Mouse (Mus musculus) midbrain, embryonic 13.5 days (tissue): ENCODE measurements around the gene Atg7. TPM values are rescaled to one million over a fixed set of nuclear protein-coding genes. Genes with fewer than 3 reads are reported as not detected.

Source experiments
- ATAC-seq: fragments of 200-750 bp; cut with Nextera tagmentation; 2 replicates; pipeline ENCODE4 v1.8.0; 2017; ENCODE audit warnings: mild to moderate bottlenecking, moderate TSS enrichment, moderate library complexity
- H3K27ac ChIP-seq: fragments of 300-500 bp; sonication (generic); 2 replicates; pipeline ENCODE4 v1.5.1; 2015; ENCODE audit warnings: inconsistent platforms, mild to moderate bottlenecking, moderate library complexity
- H3K27me3 ChIP-seq: fragments of 300-500 bp; sonication (generic); 2 replicates; pipeline ENCODE4 v1.6.1; 2015; ENCODE audit warnings: mild to moderate bottlenecking, inconsistent platforms
- H3K36me3 ChIP-seq: fragments of 300-500 bp; sonication (generic); 2 replicates; pipeline ENCODE4 v1.6.1; 2015; ENCODE audit warnings: mild to moderate bottlenecking, inconsistent platforms
- H3K4me1 ChIP-seq: fragments of 300-500 bp; sonication (generic); replicated peaks from 2 replicates; pipeline ENCODE4 v1.6.1; 2015; ENCODE audit warnings: inconsistent platforms
- H3K4me2 ChIP-seq: fragments of 300-500 bp; sonication (generic); replicated peaks from 2 replicates; pipeline ENCODE4 v1.6.1; 2015; ENCODE audit warnings: moderate library complexity, mild to moderate bottlenecking, inconsistent platforms
- H3K4me3 ChIP-seq: fragments of 300-500 bp; sonication (generic); replicated peaks from 2 replicates; pipeline ENCODE4 v1.5.1; 2015; ENCODE audit warnings: mild to moderate bottlenecking, inconsistent platforms
- H3K9ac ChIP-seq: fragments of 300-500 bp; sonication (generic); replicated peaks from 2 replicates; pipeline ENCODE4 v1.6.1; 2015; ENCODE audit warnings: mild to moderate bottlenecking, inconsistent platforms
- H3K9me3 ChIP-seq: fragments of 300-500 bp; sonication (generic); 2 replicates; pipeline ENCODE4 v1.6.1; 2016; ENCODE audit warnings: mild to moderate bottlenecking, inconsistent platforms
- WGBS: fragments of 180-500 bp; shearing (Covaris S2); methylation state at CpG from one replicate; pipeline ENCODE4 v1.1.7; 2015; 5-methylcytosine and 5-hydroxymethylcytosine counted together
- polyA plus RNA-seq: library from polyadenylated mRNA; unstranded; fragments of >200 nt; fragmentation: Nextera tagmentation; extraction: Ambion mirVana; gene quantifications from 2 replicates; pipeline ENCODE4 v1.2.1, GENCODE M21; 2015

Atg7 gene
- polyA plus RNA-seq, 1 experiment from 2014 or later, result 19.1 TPM

DNA sequence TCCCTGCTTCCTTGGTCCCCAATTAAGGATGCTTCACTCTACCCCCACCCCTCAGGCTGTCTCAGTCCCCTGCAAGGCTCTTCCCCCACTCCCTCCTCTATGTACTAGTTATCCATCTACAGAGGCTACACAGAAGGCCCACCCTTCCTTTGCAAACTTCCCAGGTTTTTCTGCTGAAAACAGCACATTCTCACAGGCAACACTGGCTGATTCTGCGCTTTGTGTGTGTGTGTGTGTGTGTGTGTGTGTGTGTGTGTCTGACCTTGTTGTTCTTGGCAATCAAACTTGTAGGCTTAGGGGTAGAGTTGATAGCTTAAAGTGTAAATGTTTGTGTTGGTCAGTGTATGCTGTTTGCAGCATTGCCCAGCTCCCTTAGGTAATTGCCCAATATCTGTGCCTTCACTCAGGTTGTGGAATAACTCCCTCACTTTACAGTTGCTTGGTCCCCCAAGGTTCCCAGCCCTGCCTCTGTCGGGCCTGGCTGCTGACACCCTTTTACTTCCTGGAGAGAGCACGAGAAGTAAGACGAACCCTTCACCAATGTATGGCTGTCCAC, 191.0 kb downstream of the Atg7 start:
- no peaks in the 10 kb centered on the region for H3K27me3 ChIP-seq
- no peaks in the 10 kb centered on the region for H3K9me3 ChIP-seq
- H3K4me1 ChIP-seq, result peaks cover 9% of the 10 kb centered on the region
- WGBS, result 81% methylated on average over 4 of the region's 4 CpGs
- H3K9ac ChIP-seq, result no peak overlapping the region
- ATAC-seq, result no peak
- no peak overlapping the region for H3K27ac ChIP-seq
- H3K4me2 ChIP-seq, result no peak overlapping the region
- H3K4me3 ChIP-seq, result no peak overlapping the region
- no peaks in the 10 kb centered on the region for H3K36me3 ChIP-seq

DNA sequence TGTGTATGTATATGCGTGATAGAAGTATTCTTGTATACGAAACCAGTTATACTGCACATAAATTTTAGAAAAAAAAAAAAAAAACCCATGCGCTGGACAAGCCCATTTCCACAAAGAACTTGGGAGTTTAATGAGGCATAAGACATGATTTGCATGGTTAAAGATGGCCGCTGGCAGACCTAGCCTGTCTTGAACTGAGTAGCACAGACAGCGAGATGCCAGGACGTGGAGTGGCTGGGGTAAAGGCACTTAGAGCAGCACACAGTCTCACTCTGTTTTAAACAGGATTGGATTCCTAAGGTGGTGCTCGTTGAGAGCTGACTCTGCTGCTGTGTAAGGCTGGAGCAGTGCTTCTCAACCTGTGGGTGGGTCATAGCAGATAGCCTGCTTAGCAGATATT, 192.4 kb downstream of the Atg7 start:
- H3K9ac ChIP-seq, result no peak overlapping the region
- WGBS, result 89% methylated on average over 7 of the region's 7 CpGs
- H3K9me3 ChIP-seq, result no peaks in the 10 kb centered on the region
- no peaks in the 10 kb centered on the region for H3K36me3 ChIP-seq
- H3K27me3 ChIP-seq, result no peaks in the 10 kb centered on the region
- H3K4me2 ChIP-seq, result no peak overlapping the region
- H3K4me3 ChIP-seq, result no peak overlapping the region
- no peak overlapping the region for H3K27ac ChIP-seq
- no peak for ATAC-seq
- peaks cover 9% of the 10 kb centered on the region for H3K4me1 ChIP-seq

DNA sequence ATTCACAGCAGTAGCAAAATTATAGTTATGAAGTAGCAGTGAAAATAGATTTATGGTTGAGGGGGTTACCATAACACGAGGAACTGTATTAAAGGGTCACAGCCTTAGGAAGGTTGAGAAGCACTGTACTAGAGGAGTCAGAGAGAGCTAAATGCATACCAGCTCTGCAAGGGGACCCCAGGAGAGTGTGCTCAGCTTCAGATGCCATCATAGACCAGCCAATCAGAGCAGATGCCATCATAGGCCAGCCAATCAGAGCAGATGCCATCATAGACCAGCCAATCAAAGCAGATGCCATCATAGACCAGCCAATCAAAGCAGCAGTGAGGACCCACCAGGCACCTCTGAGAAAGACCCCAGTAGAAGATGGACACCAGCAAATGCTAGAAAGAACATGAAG, 192.9 kb downstream of the Atg7 start:
- 92% methylated on average over 1 of the region's 1 CpGs for WGBS
- no peaks in the 10 kb centered on the region for H3K27me3 ChIP-seq
- H3K9me3 ChIP-seq, result no peaks in the 10 kb centered on the region
- H3K4me2 ChIP-seq, result no peak overlapping the region
- no peak for ATAC-seq
- H3K27ac ChIP-seq, result no peak overlapping the region
- no peaks in the 10 kb centered on the region for H3K36me3 ChIP-seq
- H3K9ac ChIP-seq, result no peak overlapping the region
- H3K4me1 ChIP-seq, result peaks cover 9% of the 10 kb centered on the region
- no peak overlapping the region for H3K4me3 ChIP-seq

DNA sequence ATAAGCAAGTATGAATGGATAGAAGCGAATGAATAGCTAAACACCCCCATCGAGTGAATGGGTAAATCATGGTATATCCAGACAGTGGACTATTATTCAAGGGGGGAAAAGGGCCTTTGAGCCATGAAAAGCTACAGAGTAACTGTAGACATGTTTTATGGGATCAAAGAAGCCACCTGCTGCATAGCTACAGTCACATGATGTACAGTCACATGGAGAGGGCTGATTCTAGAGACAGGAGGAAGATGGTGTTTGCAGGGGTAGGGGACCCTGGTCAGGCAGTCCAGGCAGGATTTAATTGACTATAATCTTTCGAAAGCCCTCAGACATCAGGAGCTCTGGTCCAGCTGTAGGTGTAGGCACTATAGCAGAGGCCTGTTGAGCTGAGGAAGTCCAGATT, 193.5 kb downstream of the Atg7 start:
- no peak overlapping the region for H3K27ac ChIP-seq
- peaks cover 16% of the 10 kb centered on the region for H3K4me1 ChIP-seq
- 78% methylated on average over 3 of the region's 3 CpGs for WGBS
- H3K4me2 ChIP-seq, result no peak overlapping the region
- no peaks in the 10 kb centered on the region for H3K27me3 ChIP-seq
- no peak overlapping the region for H3K9ac ChIP-seq
- H3K36me3 ChIP-seq, result no peaks in the 10 kb centered on the region
- ATAC-seq, result no peak
- no peaks in the 10 kb centered on the region for H3K9me3 ChIP-seq
- H3K4me3 ChIP-seq, result no peak overlapping the region

GRCm38 (mm10) chr6:114838872-114839271, 196.0 kb downstream of the Atg7 start:
- no peak overlapping the region for H3K4me3 ChIP-seq
- no peaks in the 10 kb centered on the region for H3K9me3 ChIP-seq
- no peak overlapping the region for H3K27ac ChIP-seq
- H3K9ac ChIP-seq, result no peak overlapping the region
- ATAC-seq, result no peak
- no peak overlapping the region for H3K4me2 ChIP-seq
- 92% methylated on average over 4 of the region's 4 CpGs for WGBS
- no peaks in the 10 kb centered on the region for H3K36me3 ChIP-seq
- H3K27me3 ChIP-seq, result no peaks in the 10 kb centered on the region
- peaks cover 14% of the 10 kb centered on the region for H3K4me1 ChIP-seq

DNA sequence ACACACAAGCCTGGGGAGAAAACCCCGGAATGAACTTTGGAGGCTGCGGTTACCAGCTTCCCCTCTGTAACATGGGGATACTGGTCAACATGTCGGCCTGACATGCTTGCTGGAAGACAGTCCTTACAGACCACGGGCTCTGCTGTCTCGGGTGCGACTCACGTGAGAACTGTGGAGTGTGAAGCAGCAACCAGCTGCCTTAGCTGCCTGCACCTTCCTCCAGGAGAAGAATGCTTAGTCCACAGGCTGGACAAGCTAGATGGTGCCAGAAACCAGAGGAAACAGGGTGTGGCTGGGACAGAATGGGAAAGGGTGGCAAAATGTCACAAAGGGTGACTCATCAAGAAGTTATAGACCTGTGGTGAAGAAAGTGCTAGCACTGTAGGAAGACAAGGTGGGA, 197.1 kb downstream of the Atg7 start:
- Histone ChIP-seq H3K27ac (no peak overlapping the region), H3K9ac (no peak overlapping the region), H3K36me3 (no peaks in the 10 kb centered on the region), H3K9me3 (no peaks in the 10 kb centered on the region), H3K4me1 (peaks cover 14% of the 10 kb centered on the region), H3K4me3 (no peak overlapping the region), H3K27me3 (no peaks in the 10 kb centered on the region), H3K4me2 (no peak overlapping the region)
- WGBS, result 91% methylated on average over 7 of the region's 7 CpGs
- ATAC-seq, result no peak

DNA sequence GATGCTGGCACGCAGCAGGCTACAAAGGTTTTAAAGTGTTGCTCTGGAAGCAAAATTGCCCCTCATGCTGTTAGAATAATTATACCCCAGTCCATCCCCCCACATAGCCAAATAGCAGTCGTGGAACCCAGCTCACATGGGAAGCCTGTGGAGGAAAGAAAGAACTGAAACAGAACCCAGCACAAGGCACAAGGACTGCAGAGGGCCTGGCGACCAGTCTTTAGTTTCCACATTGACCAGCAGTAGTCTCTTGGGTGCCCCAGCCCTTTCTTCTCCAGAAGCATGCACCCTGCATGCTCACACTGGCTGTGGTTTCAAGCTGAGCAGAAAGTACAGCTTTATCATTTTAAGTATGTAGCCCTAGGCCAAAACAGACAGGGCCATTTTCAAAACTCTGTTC, 199.2 kb downstream of the Atg7 start:
- H3K4me1 ChIP-seq, result peaks cover 28% of the 10 kb centered on the region
- no peaks in the 10 kb centered on the region for H3K27me3 ChIP-seq
- no peaks in the 10 kb centered on the region for H3K9me3 ChIP-seq
- no peak for ATAC-seq
- no peak overlapping the region for H3K9ac ChIP-seq
- no peak overlapping the region for H3K4me3 ChIP-seq
- H3K36me3 ChIP-seq, result no peaks in the 10 kb centered on the region
- WGBS, result 69% methylated on average over 3 of the region's 3 CpGs
- H3K27ac ChIP-seq, result no peak overlapping the region
- no peak overlapping the region for H3K4me2 ChIP-seq

DNA sequence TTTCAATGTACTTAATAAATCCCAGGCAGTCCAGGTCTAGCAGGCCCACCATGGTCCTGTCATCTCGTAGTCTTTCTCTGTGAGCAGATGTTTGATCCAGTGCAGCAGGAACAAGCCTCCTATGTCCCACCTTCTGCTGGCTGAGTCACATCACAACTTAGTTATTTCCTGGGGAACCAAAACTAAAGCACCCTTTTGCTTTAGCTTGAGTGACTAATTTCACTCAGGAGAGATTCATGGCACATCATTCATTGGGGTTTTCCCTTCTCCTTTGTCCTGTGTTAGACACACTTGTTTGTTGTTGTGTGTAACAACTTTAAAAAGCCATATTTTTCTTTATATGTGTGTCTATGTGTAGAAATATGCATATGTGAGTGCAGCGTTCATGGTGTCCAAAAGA, 200.0 kb downstream of the Atg7 start:
- peaks cover 28% of the 10 kb centered on the region for H3K4me1 ChIP-seq
- H3K27ac ChIP-seq, result no peak overlapping the region
- H3K9ac ChIP-seq, result no peak overlapping the region
- WGBS, result 98% methylated on average over 2 of the region's 2 CpGs
- no peaks in the 10 kb centered on the region for H3K36me3 ChIP-seq
- no peaks in the 10 kb centered on the region for H3K9me3 ChIP-seq
- H3K4me3 ChIP-seq, result no peak overlapping the region
- H3K27me3 ChIP-seq, result no peaks in the 10 kb centered on the region
- no peak overlapping the region for H3K4me2 ChIP-seq
- ATAC-seq, result no peak

- H3K9ac ChIP-seq, result no peak overlapping the region
- no peaks in the 10 kb centered on the region for H3K36me3 ChIP-seq
- WGBS, result 13% methylated on average over 4 of the region's 4 CpGs
- H3K4me3 ChIP-seq, result no peak overlapping the region
- H3K27me3 ChIP-seq, result no peaks in the 10 kb centered on the region
- ATAC-seq, result peak; percentile 62
- no peak overlapping the region for H3K4me2 ChIP-seq
- H3K4me1 ChIP-seq, result peaks cover 38% of the 10 kb centered on the region
- peak overlapping the region; percentile 73 for H3K27ac ChIP-seq
- no peaks in the 10 kb centered on the region for H3K9me3 ChIP-seq
Measured at GRCm38 (mm10) chr6:114846153-114846772, 203.4 kb downstream of the Atg7 start.

- Histone ChIP-seq H3K9me3 (no peaks in the 10 kb centered on the region), H3K9ac (no peak overlapping the region), H3K4me3 (no peak overlapping the region), H3K27me3 (no peaks in the 10 kb centered on the region), H3K4me2 (no peak overlapping the region), H3K4me1 (peaks cover 43% of the 10 kb centered on the region), H3K27ac (no peak overlapping the region), H3K36me3 (no peaks in the 10 kb centered on the region)
- ATAC-seq, result no peak
- 80% methylated on average over 12 of the region's 12 CpGs for WGBS
Measured at GRCm38 (mm10) chr6:114847582-114848174, 204.8 kb downstream of the Atg7 start.

- Histone ChIP-seq H3K9ac (no peak overlapping the region), H3K27me3 (no peaks in the 10 kb centered on the region), H3K4me2 (no peak overlapping the region), H3K36me3 (no peaks in the 10 kb centered on the region), H3K9me3 (no peaks in the 10 kb centered on the region), H3K4me3 (no peak overlapping the region), H3K4me1 (peaks cover 51% of the 10 kb centered on the region), H3K27ac (no peak overlapping the region)
- no peak for ATAC-seq
- 63% methylated on average over 7 of the region's 7 CpGs for WGBS
Measured at GRCm38 (mm10) chr6:114848761-114849160, 205.9 kb downstream of the Atg7 start.

GRCm38 (mm10) chr6:114849787-114850186, 206.9 kb downstream of the Atg7 start:
- Histone ChIP-seq H3K4me1 (peaks cover 62% of the 10 kb centered on the region), H3K4me2 (no peak overlapping the region), H3K9me3 (no peaks in the 10 kb centered on the region), H3K9ac (no peak overlapping the region), H3K27me3 (0 out of 2 replicates have a peak, but pooled peaks cover 2% of the 10 kb centered on the region), H3K27ac (no peak overlapping the region), H3K36me3 (no peaks in the 10 kb centered on the region), H3K4me3 (no peak overlapping the region)
- WGBS, result 89% methylated on average over 8 of the region's 8 CpGs
- no peak for ATAC-seq
